Mouse (Mus musculus) olfactory bulb, adult 2 months (tissue): ENCODE measurements around the gene 4930513O06Rik.

Experiments used
- CTCF ChIP-seq: fragments of 200-500 bp; IDR thresholded peaks from 2 replicates; pipeline ENCODE4 v1.5.1; 2012; ENCODE audit warnings: low read depth, mild to moderate bottlenecking, low read length, moderate library complexity; ENCODE audit not compliant: insufficient read depth
- POLR2A ChIP-seq: fragments of 200-500 bp; IDR thresholded peaks from 2 replicates; pipeline ENCODE4 v1.6.1; 2012; ENCODE audit warnings: mild to moderate bottlenecking, low read depth, low read length, moderate library complexity; ENCODE audit not compliant: insufficient read depth

- TF ChIP-seq CTCF (no peak), POLR2A (no peak)
These were observed 966 bp upstream of the 4930513O06Rik start, which contains the start of gene Serpina7 for GRCm38 (mm10) chrX:139085077-139085476.
